Mouse (Mus musculus) thymus, adult 2 months (tissue): Measurements from ENCODE around the gene Lcn4.

ENCODE experiments used
- CTCF ChIP-seq: fragments of 200-500 bp; IDR thresholded peaks from 2 replicates; pipeline ENCODE4 v1.5.1; 2012; ENCODE audit warnings: mild to moderate bottlenecking, control low read depth, low read length, moderate library complexity, borderline replicate concordance; ENCODE audit not compliant: control insufficient read depth, poor library complexity, insufficient read depth; ENCODE audit errors: extremely low read depth
- POLR2A ChIP-seq: fragments of 200-500 bp; IDR thresholded peaks from 2 replicates; pipeline ENCODE4 v1.6.1; 2012; ENCODE audit warnings: mild to moderate bottlenecking, low read length, control low read depth, moderate library complexity; ENCODE audit not compliant: control insufficient read depth, poor library complexity, insufficient read depth; ENCODE audit errors: extremely low read depth

GRCm38 (mm10) chr2:26686171-26686675, 15.1 kb upstream of the Lcn4 start:
- TF ChIP-seq POLR2A (no peak), CTCF (no peak)
